Comparison of ENCODE assay signal across 9 mouse cellular contexts in the genomic region with DNA sequence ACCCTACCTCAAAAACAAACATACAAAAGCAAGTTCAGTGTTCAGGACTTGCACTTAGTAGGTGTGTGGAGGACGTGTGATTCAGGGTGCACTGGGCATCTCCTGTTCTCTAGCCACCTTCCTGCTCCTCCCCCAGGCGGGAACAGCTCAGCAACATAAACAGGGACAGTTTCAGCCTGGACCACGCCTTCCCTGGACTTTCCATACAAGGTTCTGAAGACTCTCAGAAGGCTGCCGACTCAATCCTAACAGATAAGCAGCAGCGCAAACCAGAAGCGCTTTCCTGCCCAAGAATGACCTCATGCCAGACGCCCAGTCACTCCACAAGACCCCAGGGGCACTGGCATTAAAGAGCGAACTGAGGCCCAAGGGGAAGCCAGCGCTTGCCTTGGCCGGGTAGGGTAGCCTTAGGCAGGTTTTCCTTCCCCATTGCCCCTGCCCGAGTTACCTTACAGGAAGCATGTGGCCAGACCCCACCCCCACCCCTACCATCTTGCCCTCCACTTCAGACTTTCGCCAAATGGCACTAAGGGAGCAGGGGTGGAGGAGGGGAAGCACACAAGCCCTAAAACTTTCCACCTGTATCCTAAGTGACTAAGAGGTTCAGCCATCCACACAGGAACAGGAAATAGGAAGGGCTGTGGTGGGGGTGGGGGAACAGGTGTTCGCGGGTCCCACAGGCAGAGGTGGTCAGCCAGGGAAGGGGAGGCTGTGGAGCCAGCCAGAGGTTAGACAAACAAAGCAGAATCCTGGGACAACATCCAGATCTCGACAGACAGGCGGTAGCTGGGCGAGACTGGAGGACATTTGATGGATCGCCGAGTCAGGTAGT. TPM values are rescaled to one million over a fixed set of nuclear protein-coding genes. Genes with fewer than 3 reads are reported as not detected.
A peak's percentile ranks its signal among the peaks of the same experiment; 100 is the strongest.
DNase-seq lines count a peak whose midpoint lies in the region; ATAC-seq and TF ChIP-seq lines count a peak whose summit lies in the region.
"Had no signal": no experiment of that assay in that cellular context is flagged by ENCODE, and none has a peak within 500 bp of the region (broad histone marks: within the 10 kb centered on the region; RNA-seq: fewer than 3 reads in every experiment).

No protein-coding gene starts in this region.

- peak overlapping the region; percentile 4; the same call in 1 of the 2 replicates for H3K9ac ChIP-seq in limb, embryonic 11.5 days (ENCODE audit: low read length)

- H3K36me3 ChIP-seq in limb, embryonic 11.5 days (ENCODE audit: control insufficient read depth, insufficient read depth, low read length): no peaks in the 10 kb centered on the region
- H3K36me3 ChIP-seq in myocyte (ENCODE audit: control insufficient read depth, insufficient read depth): no peaks in the 10 kb centered on the region

- TF ChIP-seq POLR2A in myocyte (IDR thresholded peaks at IDR 0.05; ENCODE audit: insufficient read length, low read depth): no peak

- no peak overlapping the region for H3ac ChIP-seq in myocyte (ENCODE audit: control insufficient read depth, insufficient read length)

- intact Hi-C loops in left cerebral cortex, postnatal 14 days (cut with DNase I): no loop called here

- H3K27me3 ChIP-seq in limb, embryonic 11.5 days (ENCODE audit: control insufficient read depth, insufficient read depth, low read length): peaks cover 16% of the 10 kb centered on the region
- no peaks in the 10 kb centered on the region for H3K27me3 ChIP-seq in myocyte (ENCODE audit: control insufficient read depth, insufficient read depth, insufficient read length)

- H3K4me2 ChIP-seq in limb, embryonic 11.5 days (ENCODE audit: low read depth, severe bottlenecking): peak overlapping the region; percentile 4; the same call in 1 of the 2 replicates
- H3K4me2 ChIP-seq in myocyte (ENCODE audit: low read depth): peak overlapping the region; percentile 59

- WGBS in limb, embryonic 11.5 days: 20% methylated on average over 19 of the region's 19 CpGs

- no peaks in the 10 kb centered on the region for H3K79me2 ChIP-seq in myocyte (ENCODE audit: control insufficient read depth, insufficient read depth)

- peaks cover 11% of the 10 kb centered on the region for H3K4me1 ChIP-seq in limb, embryonic 11.5 days (ENCODE audit: control insufficient read depth, insufficient read depth, low read length)

- H3K9me3 ChIP-seq in limb, embryonic 11.5 days (ENCODE audit: control insufficient read depth, low read length): no peaks in the 10 kb centered on the region

- H3K27ac ChIP-seq in limb, embryonic 11.5 days (replicated peaks; ENCODE audit: low read depth, low read length): no peak overlapping the region

- DNase-seq in R1 (ENCODE audit: low read depth, low spot score): peak; percentile 74
- peak; percentile 44 for DNase-seq in limb, embryonic 11.5 days (ENCODE audit: low spot score)
- no peak for DNase-seq in right cerebral cortex, postnatal 10 days (ENCODE audit: low spot score in 2 of 2)
- DNase-seq in cerebellum, adult 11 months: no peak
- no peak for DNase-seq in left cerebral cortex, postnatal 14 days (ENCODE audit: low spot score in 2 of 2)
- DNase-seq: right cerebral cortex, postnatal 25 days had no signal

- ATAC-seq in granulocyte monocyte progenitor cell, adult 5-6 weeks (replicated peaks; ENCODE audit: poor library complexity, severe bottlenecking): peak; percentile 69
- ATAC-seq in limb, embryonic 11.5 days (ENCODE audit: insufficient number of reproducible peaks, low FRiP score, low TSS enrichment, low read depth): no peak

- H3K4me3 ChIP-seq in limb, embryonic 11.5 days (ENCODE audit: low read depth, low read length): no peak overlapping the region
- H3K4me3 ChIP-seq in myocyte: no peak overlapping the region

TF ChIP-seq in myocyte, 11 proteins besides CTCF, POLR2A, EP300 and RAD21:
- TF ChIP-seq TCF12 (IDR thresholded peaks at IDR 0.05; ENCODE audit: insufficient read depth, poor library complexity, severe bottlenecking) (no peak), MYOD1 (IDR thresholded peaks at IDR 0.05; ENCODE audit: control insufficient read depth in 1 of 3, insufficient read length in 2 of 3, low read depth in 2 of 3) (peak in 1 of 3 experiments; percentile 74)

RNA-seq across cellular contexts. Expression of gene Cldn4, which starts 4.5 kb away (rescaled TPM):
- total RNA-seq in granulocyte monocyte progenitor cell, adult 5-6 weeks (2014; fragmentation: Nextera tagmentation): not detected in 2 replicates
- not detected in 2 replicates for total RNA-seq in granulocyte monocyte progenitor cell, adult 5-6 weeks (2017)
- polyA plus RNA-seq in limb, embryonic 11.5 days (2014; fragmentation: Nextera tagmentation; extraction: Ambion mirVana): 13.6 and 13.9 TPM in 2 replicates
- not detected for polyA plus RNA-seq in myocyte (2012; fragmentation: generic; extraction: Trizol)
- not detected for total RNA-seq in left cerebral cortex, postnatal 14 days (2021)
- total RNA-seq: adrenal gland, postnatal 36 days had no signal

RNA-seq across cellular contexts. Expression of gene Mettl27, which starts 19.1 kb away (rescaled TPM):
- total RNA-seq in granulocyte monocyte progenitor cell, adult 5-6 weeks (2014; fragmentation: Nextera tagmentation): 1.7 and 3.9 TPM in 2 replicates
- total RNA-seq in granulocyte monocyte progenitor cell, adult 5-6 weeks (2017): 1.2 and 2.2 TPM in 2 replicates
- polyA plus RNA-seq in limb, embryonic 11.5 days (2014; fragmentation: Nextera tagmentation; extraction: Ambion mirVana): 13.7 and 17.2 TPM in 2 replicates
- polyA plus RNA-seq in myocyte (2012; fragmentation: generic; extraction: Trizol): 9.1 TPM
- total RNA-seq in left cerebral cortex, postnatal 14 days (2021): 1 to 10 TPM; 7.3 TPM

RNA-seq across cellular contexts. Expression of gene Cldn3, which starts 34.7 kb away (rescaled TPM):
- not detected in 2 replicates for total RNA-seq in granulocyte monocyte progenitor cell, adult 5-6 weeks (2014; fragmentation: Nextera tagmentation)
- total RNA-seq in granulocyte monocyte progenitor cell, adult 5-6 weeks (2017): not detected in 2 replicates
- polyA plus RNA-seq in limb, embryonic 11.5 days (2014; fragmentation: Nextera tagmentation; extraction: Ambion mirVana): 3.4 and 4.3 TPM in 2 replicates
- not detected for polyA plus RNA-seq in myocyte (2012; fragmentation: generic; extraction: Trizol)
- total RNA-seq in left cerebral cortex, postnatal 14 days (2021): 1 to 10 TPM in 1 of 2 experiments, under 1 TPM in 1; 0.37 to 1.7 TPM

RNA-seq across cellular contexts. Expression of gene Cldn13, which starts 35.9 kb away (rescaled TPM):
- total RNA-seq in granulocyte monocyte progenitor cell, adult 5-6 weeks (2014; fragmentation: Nextera tagmentation): not detected in 2 replicates
- total RNA-seq in granulocyte monocyte progenitor cell, adult 5-6 weeks (2017): 0.13 TPM in 1 of 2 replicates, not detected in the other
- 1.5 and 2.8 TPM in 2 replicates for polyA plus RNA-seq in limb, embryonic 11.5 days (2014; fragmentation: Nextera tagmentation; extraction: Ambion mirVana)
- not detected for polyA plus RNA-seq in myocyte (2012; fragmentation: generic; extraction: Trizol)
- total RNA-seq in left cerebral cortex, postnatal 14 days (2021): not detected
- total RNA-seq: adrenal gland, postnatal 36 days had no signal

RNA-seq across cellular contexts. Expression of gene Tmem270, which starts 44.7 kb away (rescaled TPM):
- total RNA-seq in granulocyte monocyte progenitor cell, adult 5-6 weeks (2014; fragmentation: Nextera tagmentation): not detected in 2 replicates
- total RNA-seq in granulocyte monocyte progenitor cell, adult 5-6 weeks (2017): not detected in 2 replicates
- not detected in 2 replicates for polyA plus RNA-seq in limb, embryonic 11.5 days (2014; fragmentation: Nextera tagmentation; extraction: Ambion mirVana)
- not detected for polyA plus RNA-seq in myocyte (2012; fragmentation: generic; extraction: Trizol)
- not detected for total RNA-seq in left cerebral cortex, postnatal 14 days (2021)
- total RNA-seq: adrenal gland, postnatal 36 days had no signal

Comparison
In these comparisons a context has a peak if more than half of its experiments do, and no peak if none do; other contexts are left out.
1. DNase-seq: peak in R1 (single experiment) and limb, embryonic 11.5 days (single experiment); none in right cerebral cortex, postnatal 10 days (0 of 2), cerebellum, adult 11 months (single experiment) and left cerebral cortex, postnatal 14 days (0 of 2).